Mouse (Mus musculus) liver, embryonic 14.5 days (tissue): ENCODE results near the gene Cdh23. TPM values are rescaled to one million over a fixed set of nuclear protein-coding genes. Genes with fewer than 3 reads are reported as not detected.

Experiments used
- ATAC-seq: fragments of 200-750 bp; cut with Nextera tagmentation; 2 replicates; pipeline ENCODE4 v1.8.0; 2017; ENCODE audit warnings: moderate number of reproducible peaks, mild to moderate bottlenecking, moderate library complexity; ENCODE audit not compliant: insufficient read depth
- DNase-seq, 3 experiments: peaks; one replicate each; pipeline ENCODE4 v3.0.0-alpha.2; 2012 to 2013; ENCODE audit warnings: low read depth in 3 of 3, low spot score in 3 of 3
- H3K27ac ChIP-seq: fragments of 300-500 bp; sonication (generic); 2 replicates; pipeline ENCODE4 v1.5.1; 2014; ENCODE audit warnings: moderate library complexity, mild to moderate bottlenecking, control low read depth, inconsistent platforms
- H3K27me3 ChIP-seq: fragments of 300-500 bp; sonication (generic); 2 replicates; pipeline ENCODE4 v1.6.1; 2014; ENCODE audit warnings: mild to moderate bottlenecking, low read length, moderate library complexity; ENCODE audit not compliant: control insufficient read depth, insufficient read depth
- H3K36me3 ChIP-seq: fragments of 300-500 bp; sonication (generic); replicated peaks from 2 replicates; pipeline ENCODE4 v1.6.1; 2014; ENCODE audit warnings: low read depth; ENCODE audit not compliant: control insufficient read depth, insufficient read depth
- H3K4me1 ChIP-seq, 2 experiments: fragments of 200-500 bp in 1 of 2; fragments of 300-500 bp in 1 of 2; sonication (generic) in 1 of 2; replicated peaks; 2 replicates each; pipeline ENCODE4 v1.6.1; 2012 to 2014; ENCODE audit warnings: antibody characterized with exemption in 1 of 2, inconsistent platforms in 1 of 2, low read length in 1 of 2; ENCODE audit not compliant: control insufficient read depth in 2 of 2, insufficient read depth in 2 of 2
- H3K4me2 ChIP-seq: fragments of 300-500 bp; sonication (generic); 2 replicates; pipeline ENCODE4 v1.6.1; 2014; ENCODE audit warnings: low read depth, mild to moderate bottlenecking, control low read depth, moderate library complexity
- H3K4me3 ChIP-seq, 2 experiments: fragments of 200-500 bp in 1 of 2; fragments of 300-500 bp in 1 of 2; sonication (generic) in 1 of 2; 2 replicates each; pipeline ENCODE4 v1.5.1; 2012 to 2014; ENCODE audit warnings: low read depth in 2 of 2, low read length in 2 of 2, mild to moderate bottlenecking in 2 of 2, control low read depth in 1 of 2, inconsistent platforms in 1 of 2, moderate library complexity in 1 of 2; ENCODE audit not compliant: insufficient read depth in 1 of 2
- H3K9ac ChIP-seq: fragments of 300-500 bp; sonication (generic); replicated peaks from 2 replicates; pipeline ENCODE4 v1.6.1; 2014; ENCODE audit warnings: mild to moderate bottlenecking, control low read depth, moderate library complexity
- H3K9me3 ChIP-seq: fragments of 300-500 bp; sonication (generic); 2 replicates; pipeline ENCODE4 v1.6.1; 2016; ENCODE audit warnings: low read length, mixed read lengths; ENCODE audit not compliant: control insufficient read depth
- CTCF ChIP-seq: IDR thresholded peaks from 2 replicates; pipeline ENCODE4 v1.5.1; 2016; ENCODE audit warnings: antibody characterized with exemption, low read depth, control low read depth
- EP300 ChIP-seq: IDR thresholded peaks from 2 replicates; pipeline ENCODE4 v1.6.1; 2016; ENCODE audit warnings: antibody characterized with exemption, low read depth
- WGBS: fragments of 180-500 bp; shearing (Covaris S2); extraction: QIAGEN DNeasy Blood & Tissue Kit; methylation state at CpG from one replicate; pipeline ENCODE4 v1.1.7; 2014; ENCODE audit not compliant: insufficient replicate concordance; 5-methylcytosine and 5-hydroxymethylcytosine counted together
- polyA plus RNA-seq, 2 experiments: library from polyadenylated mRNA; depleted of rRNA in 1 of 2; stranded (reverse) in 1 of 2; unstranded in 1 of 2; fragments of >200 nt; fragmentation: Nextera tagmentation in 1 of 2; extraction: Ambion mirVana in 1 of 2; gene quantifications; 2 replicates each; pipeline versions ENCODE4 v1.2.1 to v1.2.3; 2012 to 2014

Cdh23 gene
- polyA plus RNA-seq, 2 experiments, result 0.02 TPM; not detected in 1

- H3K36me3 ChIP-seq, result no peaks in the 10 kb centered on the region
- no peak overlapping the region for H3K27ac ChIP-seq
- no peak overlapping the region for H3K4me3 ChIP-seq
- no peak overlapping the region for H3K4me2 ChIP-seq
- H3K4me1 ChIP-seq, result no peaks in the 10 kb centered on the region
- H3K9ac ChIP-seq, result no peak overlapping the region
- H3K27me3 ChIP-seq, result no peaks in the 10 kb centered on the region
- ATAC-seq (no peak), DNase-seq (no peak)
- TF ChIP-seq EP300, result no peak
- TF ChIP-seq CTCF, result no peak
- WGBS, result 53% methylated on average over 6 of the region's 6 CpGs
- no peaks in the 10 kb centered on the region for H3K9me3 ChIP-seq
These were observed 265.7 kb downstream of the Cdh23 start for GRCm38 (mm10) chr10:60430591-60430990.

- Histone ChIP-seq H3K4me2 (no peak overlapping the region), H3K4me3 (no peak overlapping the region), H3K27me3 (no peaks in the 10 kb centered on the region), H3K36me3 (no peaks in the 10 kb centered on the region), H3K9ac (no peak overlapping the region), H3K27ac (no peak overlapping the region), H3K4me1 (no peaks in the 10 kb centered on the region), H3K9me3 (no peaks in the 10 kb centered on the region)
- ATAC-seq, result no peak
- no peak for TF ChIP-seq EP300
- TF ChIP-seq CTCF, result no peak
- no peak for DNase-seq
- 76% methylated on average over 10 of the region's 10 CpGs for WGBS
These were observed 266.3 kb downstream of the Cdh23 start for GRCm38 (mm10) chr10:60430001-60430400.

- ATAC-seq (no peak), DNase-seq (no peak)
- Histone ChIP-seq H3K27me3 (no peaks in the 10 kb centered on the region), H3K4me2 (no peak overlapping the region), H3K4me1 (no peaks in the 10 kb centered on the region), H3K27ac (no peak overlapping the region), H3K9me3 (no peaks in the 10 kb centered on the region), H3K36me3 (no peaks in the 10 kb centered on the region), H3K9ac (no peak overlapping the region), H3K4me3 (no peak overlapping the region)
- 55% methylated on average over 7 of the region's 7 CpGs for WGBS
- TF ChIP-seq EP300, result no peak
- TF ChIP-seq CTCF, result no peak
These were observed 273.5 kb downstream of the Cdh23 start for GRCm38 (mm10) chr10:60422756-60423155.

- H3K4me1 ChIP-seq, result no peaks in the 10 kb centered on the region
- H3K36me3 ChIP-seq, result no peaks in the 10 kb centered on the region
- H3K4me2 ChIP-seq, result no peak overlapping the region
- H3K9ac ChIP-seq, result no peak overlapping the region
- WGBS, result 15% methylated on average over 4 of the region's 4 CpGs
- no peak for DNase-seq
- H3K9me3 ChIP-seq, result no peaks in the 10 kb centered on the region
- no peak overlapping the region for H3K4me3 ChIP-seq
- no peak overlapping the region for H3K27ac ChIP-seq
- H3K27me3 ChIP-seq, result no peaks in the 10 kb centered on the region
- no peak for ATAC-seq
- TF ChIP-seq CTCF, result peak; percentile 87
- no peak for TF ChIP-seq EP300
These were observed 276.7 kb downstream of the Cdh23 start for GRCm38 (mm10) chr10:60419624-60420023.

GRCm38 (mm10) chr10:60418137-60418536 is 278.2 kb downstream of the Cdh23 start:
- DNase-seq (peak; percentile 11 to 18 (median 16)), ATAC-seq (no peak)
- WGBS, result 7% methylated on average over 2 of the region's 3 CpGs
- H3K9me3 ChIP-seq, result no peaks in the 10 kb centered on the region
- no peaks in the 10 kb centered on the region for H3K36me3 ChIP-seq
- no peak overlapping the region for H3K4me2 ChIP-seq
- no peak overlapping the region for H3K4me3 ChIP-seq
- no peak overlapping the region for H3K9ac ChIP-seq
- no peak overlapping the region for H3K27ac ChIP-seq
- H3K27me3 ChIP-seq, result no peaks in the 10 kb centered on the region
- peak; percentile 86 for TF ChIP-seq CTCF
- no peak for TF ChIP-seq EP300
- no peaks in the 10 kb centered on the region for H3K4me1 ChIP-seq

GRCm38 (mm10) chr10:60417041-60417440 is 279.2 kb downstream of the Cdh23 start:
- Histone ChIP-seq H3K4me2 (no peak overlapping the region), H3K27me3 (no peaks in the 10 kb centered on the region), H3K4me1 (no peaks in the 10 kb centered on the region), H3K9ac (no peak overlapping the region), H3K27ac (no peak overlapping the region), H3K9me3 (no peaks in the 10 kb centered on the region), H3K4me3 (no peak overlapping the region), H3K36me3 (no peaks in the 10 kb centered on the region)
- WGBS, result 57% methylated on average over 2 of the region's 2 CpGs
- ATAC-seq (no peak), DNase-seq (no peak)
- no peak for TF ChIP-seq CTCF
